Mouse (Mus musculus): ENCODE data around the gene Qtrt2.

The Qtrt2 gene

GRCm38 (mm10) chr16:43816321-43816720, 110.3 kb downstream of the Qtrt2 start:
- no peak for DNase-seq (ENCODE audit: low spot score in 2 of 2)

GRCm38 (mm10) chr16:43814644-43815043, 112.0 kb downstream of the Qtrt2 start:
- DNase-seq (ENCODE audit: low spot score in 2 of 2): no peak
